In the genomic region with DNA sequence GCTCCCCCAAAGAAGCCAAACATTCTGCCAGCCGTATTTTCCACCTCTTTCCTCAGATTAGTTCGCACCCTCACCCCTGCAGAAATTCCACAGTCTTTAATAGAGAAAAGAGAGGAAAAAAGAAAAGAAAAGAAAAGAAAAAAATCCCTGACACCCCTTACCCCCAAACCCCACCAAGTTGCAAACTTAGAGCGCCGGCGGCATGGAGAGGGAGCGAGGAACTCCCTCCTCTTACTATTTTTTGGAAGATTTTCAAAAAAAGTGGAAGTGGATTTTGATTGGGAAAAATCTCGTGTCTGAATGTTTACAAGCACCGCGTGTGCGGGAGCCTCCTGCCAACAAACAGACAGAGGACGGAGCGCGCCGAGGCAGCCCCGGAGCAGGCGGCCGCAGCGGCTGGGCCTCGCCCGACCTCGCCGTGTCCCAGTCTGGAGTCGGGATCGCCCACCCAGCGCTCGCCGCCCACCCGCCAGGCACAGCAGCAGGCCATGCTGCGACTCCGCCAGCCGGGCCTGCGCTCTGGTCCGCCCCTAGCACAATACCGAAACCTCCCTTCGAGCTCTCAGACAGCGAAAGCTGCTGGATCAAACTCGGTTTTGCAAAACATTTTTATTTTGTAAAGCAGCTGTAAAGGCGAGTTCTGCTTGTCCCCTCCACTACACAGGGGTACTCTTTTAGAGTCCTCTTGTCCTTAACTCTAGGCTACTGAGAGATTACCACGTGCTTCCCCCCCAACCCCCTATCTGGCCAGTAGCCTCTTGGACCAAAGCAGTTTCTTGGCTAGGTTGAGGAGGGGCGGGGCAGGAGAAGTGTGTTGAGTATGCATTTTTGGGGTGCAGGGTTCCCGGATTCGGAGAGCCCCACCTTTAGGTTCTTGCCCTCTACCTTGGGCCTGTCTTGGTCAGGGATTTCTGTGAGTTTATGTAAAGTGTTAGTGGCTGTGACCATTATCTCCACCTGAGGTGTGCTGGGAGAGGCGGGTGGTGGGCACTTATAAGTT, we compare ENCODE assay signal across 2 mouse cellular contexts.
TF ChIP-seq lines count a peak whose summit lies in the region.

No protein-coding gene starts in this region.

TF ChIP-seq in CH12.LX, 34 proteins besides CTCF, POLR2A, EP300 and RAD21:
- TF ChIP-seq ZKSCAN1 (IDR thresholded peaks at IDR 0.05; ENCODE audit: borderline replicate concordance, low read depth, low read length), result no peak
- no peak for TF ChIP-seq CHD2 (IDR thresholded peaks at IDR 0.05; ENCODE audit: low read length)
- TF ChIP-seq PAX5 (IDR thresholded peaks at IDR 0.05; ENCODE audit: low read length), result no peak
- TF ChIP-seq MXI1 (IDR thresholded peaks at IDR 0.05; ENCODE audit: low read depth, low read length), result peak; percentile 86
- TF ChIP-seq RCOR1 (conservative IDR thresholded peaks at IDR 0.05; ENCODE audit: low read depth, low read length), result no peak
- TF ChIP-seq POLR2AphosphoS2 (IDR thresholded peaks at IDR 0.05; ENCODE audit: low read depth, low read length), result no peak
- TF ChIP-seq ZMIZ1 (IDR thresholded peaks at IDR 0.05; ENCODE audit: low read depth, low read length), result no peak; the same call in 1 of the 2 replicates
- TF ChIP-seq NELFE (IDR thresholded peaks at IDR 0.05; ENCODE audit: low read depth, low read length), result 0 out of 2 replicates have a peak, but pooled peaks have one; percentile 14
- no peak for TF ChIP-seq GABPA (IDR thresholded peaks at IDR 0.05; ENCODE audit: insufficient replicate concordance, low read depth, low read length)
- no peak for TF ChIP-seq ZNF384 (IDR thresholded peaks at IDR 0.05; ENCODE audit: low read depth, low read length)
- no peak for TF ChIP-seq HCFC1 (IDR thresholded peaks at IDR 0.05; ENCODE audit: low read depth, low read length)
- TF ChIP-seq ELF1 (IDR thresholded peaks at IDR 0.05; ENCODE audit: low read depth, low read length), result no peak
- TF ChIP-seq KAT2A (IDR thresholded peaks at IDR 0.05; ENCODE audit: insufficient replicate concordance, low read length), result no peak
- TF ChIP-seq CHD1 (IDR thresholded peaks at IDR 0.05; ENCODE audit: low read depth, low read length), result no peak; the same call in none of the 2 replicates
- TF ChIP-seq SMC3 (IDR thresholded peaks at IDR 0.05; ENCODE audit: low read depth, low read length), result no peak
- no peak for TF ChIP-seq USF1 (IDR thresholded peaks at IDR 0.05; ENCODE audit: low read depth, low read length)
- TF ChIP-seq MAZ (IDR thresholded peaks at IDR 0.05; ENCODE audit: low read depth, low read length), result no peak; the same call in 1 of the 2 replicates
- peak; percentile 72; the same call in 1 of the 2 replicates for TF ChIP-seq UBTF (IDR thresholded peaks at IDR 0.05; ENCODE audit: low read depth, low read length)
- TF ChIP-seq TCF12 (IDR thresholded peaks at IDR 0.05; ENCODE audit: low read depth, low read length), result no peak
- no peak for TF ChIP-seq MEF2A (IDR thresholded peaks at IDR 0.05; ENCODE audit: borderline replicate concordance, low read depth, low read length)
- peak; percentile 52; the same call in 1 of the 2 replicates for TF ChIP-seq SIN3A (IDR thresholded peaks at IDR 0.05; ENCODE audit: low read length)
- TF ChIP-seq IRF4 (IDR thresholded peaks at IDR 0.05; ENCODE audit: low read depth, low read length), result no peak; the same call in 1 of the 2 replicates
- TF ChIP-seq ZC3H11A (IDR thresholded peaks at IDR 0.05; ENCODE audit: low read depth, low read length), result no peak
- peak; percentile 85; the same call in 1 of the 2 replicates for TF ChIP-seq MAX (IDR thresholded peaks at IDR 0.05; ENCODE audit: low read length)
- TF ChIP-seq USF2 (conservative IDR thresholded peaks at IDR 0.05; ENCODE audit: low read depth, low read length), result no peak; the same call in 1 of the 2 replicates
- TF ChIP-seq JUND (conservative IDR thresholded peaks at IDR 0.05; ENCODE audit: low read depth, low read length), result no peak
- no peak for TF ChIP-seq ETS1 (conservative IDR thresholded peaks at IDR 0.05; ENCODE audit: low read depth, low read length)
- TF ChIP-seq MYC (IDR thresholded peaks at IDR 0.05; ENCODE audit: low read depth, low read length), result peak; percentile 89
- no peak for TF ChIP-seq MAFK (IDR thresholded peaks at IDR 0.05; ENCODE audit: insufficient replicate concordance, low read length)
- peak; percentile 33 for TF ChIP-seq BHLHE40 (IDR thresholded peaks at IDR 0.05; ENCODE audit: low read depth, low read length)
- TF ChIP-seq TBP (conservative IDR thresholded peaks at IDR 0.05; ENCODE audit: low read depth, low read length), result 0 out of 2 replicates have a peak, but pooled peaks have one; percentile 29
- no peak for TF ChIP-seq JUN (IDR thresholded peaks at IDR 0.05; ENCODE audit: insufficient read depth, low read depth, low read length)
- peak; percentile 36; the same call in 1 of the 2 replicates for TF ChIP-seq NRF1 (IDR thresholded peaks at IDR 0.05; ENCODE audit: low read depth, low read length)
- TF ChIP-seq E2F4 (IDR thresholded peaks at IDR 0.05; ENCODE audit: insufficient replicate concordance, low read depth, low read length), result no peak
TF ChIP-seq in CH12.LX: peak in this region for 9.

TF ChIP-seq in ES-E14, 5 proteins besides CTCF, POLR2A, EP300 and RAD21:
- TF ChIP-seq ZNF384 (IDR thresholded peaks at IDR 0.05; ENCODE audit: low read depth, low read length) (no peak), HCFC1 (IDR thresholded peaks at IDR 0.05; ENCODE audit: borderline replicate concordance, insufficient read depth, low read length) (no peak), MAFK (IDR thresholded peaks at IDR 0.05; ENCODE audit: insufficient read depth, low read depth, low read length) (no peak), CHD2 (IDR thresholded peaks at IDR 0.05; ENCODE audit: low read depth, low read length) (no peak), ZC3H11A (IDR thresholded peaks at IDR 0.05; ENCODE audit: borderline replicate concordance, low read depth, low read length) (no peak)
